Mouse (Mus musculus) olfactory bulb, adult 2 months (tissue): ENCODE measurements around the gene Rasgef1b.

Source experiments
- CTCF ChIP-seq: fragments of 200-500 bp; IDR thresholded peaks from 2 replicates; pipeline ENCODE4 v1.5.1; 2012; ENCODE audit warnings: low read depth, mild to moderate bottlenecking, low read length, moderate library complexity; ENCODE audit not compliant: insufficient read depth
- POLR2A ChIP-seq: fragments of 200-500 bp; IDR thresholded peaks from 2 replicates; pipeline ENCODE4 v1.6.1; 2012; ENCODE audit warnings: mild to moderate bottlenecking, low read depth, low read length, moderate library complexity; ENCODE audit not compliant: insufficient read depth

DNA sequence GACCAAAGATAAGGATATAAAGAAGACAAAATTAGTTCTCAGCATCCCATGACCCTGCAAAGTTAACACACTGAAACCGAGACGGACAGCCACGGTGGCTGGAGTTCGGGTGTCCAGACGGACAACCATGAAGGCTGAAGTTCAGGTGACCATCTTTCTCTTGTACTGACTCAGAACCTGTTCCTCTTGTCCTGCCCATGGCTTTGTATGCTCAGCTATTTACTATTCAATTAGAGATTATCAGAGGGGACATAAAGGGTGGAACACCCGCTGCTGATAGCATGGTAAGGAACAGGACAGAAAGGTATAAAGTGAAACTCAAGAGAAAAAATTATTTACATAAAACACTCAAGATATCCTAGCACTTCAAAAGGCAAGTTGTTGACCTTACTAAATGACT, 390.0 kb downstream of the Rasgef1b start:
- TF ChIP-seq POLR2A (no peak), CTCF (no peak)
